Mouse (Mus musculus): Measurements from ENCODE around the gene Rps4x.

The Rps4x gene

GRCm38 (mm10) chrX:102188712-102189497 lies at the start of gene Rps4x:
Gene Rps4x, minus strand, starts transcription at chrX:102189394.
- no peak for TF ChIP-seq GATA4 (IDR thresholded peaks at IDR 0.05; ENCODE audit: insufficient replicate concordance, low read length)

DNA sequence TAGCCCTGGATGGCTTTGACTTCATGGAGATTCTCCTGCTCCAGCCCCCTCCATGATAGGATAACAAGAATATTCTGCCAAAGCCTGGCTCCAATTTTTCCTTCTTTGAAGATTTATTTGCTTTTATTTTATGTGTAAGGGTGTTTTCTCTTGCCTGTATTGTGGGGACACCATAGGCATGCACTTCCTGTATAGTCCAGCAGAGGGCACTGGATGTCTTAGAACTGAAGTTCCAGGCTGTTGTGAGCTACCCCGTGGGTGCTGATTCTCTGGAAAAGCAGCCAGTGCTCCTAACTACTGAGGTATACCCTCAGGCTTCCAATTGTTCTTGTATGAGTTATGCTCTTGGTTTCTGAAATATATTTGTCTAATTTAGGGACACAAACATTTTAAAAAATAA lies 29.9 kb upstream of the Rps4x start:
- TF ChIP-seq GATA4 (IDR thresholded peaks at IDR 0.05; ENCODE audit: insufficient replicate concordance, low read length), result no peak

GRCm38 (mm10) chrX:102190840-102191239 lies 1.6 kb upstream of the Rps4x start:
- TF ChIP-seq GATA4 (IDR thresholded peaks at IDR 0.05; ENCODE audit: insufficient replicate concordance, low read length), result no peak

DNA sequence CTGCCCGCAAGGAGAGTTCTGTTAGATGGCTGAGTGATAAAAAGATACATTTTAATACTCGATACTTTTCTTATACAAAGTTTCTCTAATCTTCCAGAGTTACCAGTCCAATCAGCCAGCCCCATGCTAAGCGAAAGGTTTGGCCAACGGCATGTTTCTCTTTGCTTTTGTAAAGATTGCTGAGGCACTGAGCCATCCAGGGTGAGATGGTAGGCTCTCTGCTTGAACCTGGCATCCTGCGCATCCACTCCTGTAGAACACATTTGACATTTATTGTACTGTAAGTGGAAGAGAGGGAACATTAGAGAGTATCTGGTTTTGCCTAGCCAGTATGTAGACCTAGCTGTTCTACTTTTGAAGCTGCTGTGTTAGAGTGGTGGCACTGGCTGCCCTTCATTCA lies 387 bp upstream of the Rps4x start:
- no peak for TF ChIP-seq GATA4 (IDR thresholded peaks at IDR 0.05; ENCODE audit: insufficient replicate concordance, low read length)

GRCm38 (mm10) chrX:102187023-102187699 lies 2.0 kb downstream of the Rps4x start:
- TF ChIP-seq GATA4 (IDR thresholded peaks at IDR 0.05; ENCODE audit: insufficient replicate concordance, low read length), result no peak

DNA sequence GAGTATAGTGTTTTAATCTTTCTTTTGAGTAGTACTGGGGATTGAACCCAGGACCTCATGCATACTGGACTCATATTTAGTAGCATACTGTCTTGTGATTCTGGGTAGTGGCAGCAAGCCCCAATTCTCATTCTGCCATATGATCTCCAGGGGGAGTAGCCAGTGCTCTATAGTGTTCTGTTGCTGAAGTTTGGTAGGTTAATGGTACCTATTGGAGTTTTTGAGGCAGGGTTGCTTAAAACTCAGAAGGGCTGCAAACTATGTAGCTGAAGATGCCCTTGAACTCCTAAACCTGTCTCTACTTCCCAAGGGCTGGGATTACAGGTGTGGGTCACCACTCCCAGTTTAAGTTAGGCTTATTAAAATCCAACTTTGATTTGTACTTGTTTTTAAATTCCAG lies 6.6 kb downstream of the Rps4x start:
- TF ChIP-seq GATA4 (IDR thresholded peaks at IDR 0.05; ENCODE audit: insufficient replicate concordance, low read length), result no peak

DNA sequence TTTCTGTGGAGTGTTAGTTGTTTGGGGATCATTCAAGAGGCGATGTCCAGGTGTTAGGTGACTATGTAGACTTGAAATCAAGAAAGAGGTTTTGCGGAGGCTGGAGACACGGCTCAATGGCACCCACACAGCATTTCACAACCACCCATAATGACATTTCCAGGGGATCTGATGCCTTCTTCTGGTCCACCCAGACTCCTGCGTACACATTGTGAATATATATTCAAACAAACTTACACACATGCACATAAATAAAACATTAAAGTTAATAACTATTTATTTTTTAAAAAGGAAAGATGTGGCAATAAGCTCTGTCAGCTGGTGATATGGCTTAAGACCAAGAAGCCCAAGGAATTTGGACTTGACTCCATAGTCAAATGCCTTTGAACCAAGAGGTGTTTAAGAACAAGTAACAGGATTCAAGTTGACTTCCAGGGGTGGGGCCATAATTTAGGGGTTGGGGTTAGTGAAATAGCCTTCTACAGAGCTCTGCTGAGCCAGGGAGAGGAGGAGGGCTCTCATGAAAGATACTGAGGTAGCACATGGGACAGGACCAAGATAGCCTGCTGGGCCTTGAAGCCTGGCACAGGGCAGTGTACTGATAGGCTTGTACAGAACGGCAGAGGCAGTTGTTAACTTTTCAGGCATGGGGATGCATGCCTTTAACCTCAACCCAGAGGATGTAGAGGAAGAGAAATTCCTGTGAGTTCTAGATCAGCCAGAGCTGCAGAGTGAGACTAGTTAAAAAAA lies 13.5 kb downstream of the Rps4x start:
- no peak for TF ChIP-seq GATA4 (IDR thresholded peaks at IDR 0.05; ENCODE audit: insufficient replicate concordance, low read length)

- no peak for TF ChIP-seq GATA4 (IDR thresholded peaks at IDR 0.05; ENCODE audit: insufficient replicate concordance, low read length)
Observed at GRCm38 (mm10) chrX:102170900-102171299, 18.3 kb downstream of the Rps4x start.

DNA sequence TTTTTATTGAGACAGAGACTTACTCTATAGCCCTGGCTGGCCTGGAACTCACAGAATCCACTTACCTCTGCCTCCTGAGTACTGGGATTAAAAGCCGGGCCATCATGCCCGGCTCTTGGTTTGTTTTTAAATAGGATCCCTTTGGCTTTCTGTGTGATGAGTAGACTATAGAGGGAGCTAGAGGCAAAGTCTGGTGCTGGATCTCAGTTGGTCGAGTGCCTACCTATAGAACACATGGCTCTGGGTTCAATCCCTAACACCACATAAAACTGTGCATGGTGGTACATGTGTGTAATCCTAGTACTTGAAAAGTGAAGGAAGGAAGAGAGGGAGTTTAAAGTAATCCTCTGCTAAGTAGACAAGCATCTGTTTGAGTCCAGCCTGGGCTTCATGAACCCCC lies 19.1 kb downstream of the Rps4x start:
- no peak for TF ChIP-seq GATA4 (IDR thresholded peaks at IDR 0.05; ENCODE audit: insufficient replicate concordance, low read length)

DNA sequence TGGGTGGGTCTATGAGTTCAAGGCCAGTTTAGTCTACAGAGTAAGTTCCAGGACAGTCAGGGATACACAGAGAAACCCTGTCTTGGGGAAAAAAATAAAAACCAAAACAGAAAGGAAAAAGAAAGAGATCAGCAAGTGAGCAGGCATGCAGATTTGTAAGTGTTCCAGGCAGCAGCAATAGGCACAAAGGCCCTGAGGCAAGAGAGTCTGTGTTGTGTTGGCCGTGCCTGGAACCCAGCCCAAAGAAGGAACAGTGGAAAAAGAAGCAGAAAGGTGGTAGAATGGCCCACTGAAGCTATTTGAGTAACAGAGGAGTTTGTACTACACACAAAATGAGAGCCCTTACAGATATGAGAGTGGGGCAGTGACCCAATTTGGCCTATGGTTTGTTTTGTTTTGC lies 19.5 kb downstream of the Rps4x start:
- no peak for TF ChIP-seq GATA4 (IDR thresholded peaks at IDR 0.05; ENCODE audit: insufficient replicate concordance, low read length)

DNA sequence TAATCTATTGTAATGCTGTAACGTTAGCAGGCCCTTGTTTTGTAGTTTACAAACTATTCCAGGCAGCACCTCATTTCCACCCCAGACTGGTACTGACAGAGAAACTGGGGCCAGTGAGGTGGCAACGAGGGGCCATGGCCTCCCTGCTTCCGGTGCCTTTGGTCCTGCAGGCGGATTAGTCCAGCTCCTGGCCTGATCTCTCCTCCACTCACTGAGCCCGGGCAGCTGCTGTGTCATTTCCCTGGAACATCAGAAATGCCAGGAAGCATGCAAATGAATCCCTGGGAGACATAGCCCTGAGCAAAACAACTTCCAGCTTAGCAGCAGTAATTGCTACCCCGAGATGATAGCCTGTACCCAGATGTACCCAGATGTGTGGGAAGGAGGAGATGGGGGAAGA lies 22.2 kb downstream of the Rps4x start:
- TF ChIP-seq GATA4 (IDR thresholded peaks at IDR 0.05; ENCODE audit: insufficient replicate concordance, low read length), result no peak

DNA sequence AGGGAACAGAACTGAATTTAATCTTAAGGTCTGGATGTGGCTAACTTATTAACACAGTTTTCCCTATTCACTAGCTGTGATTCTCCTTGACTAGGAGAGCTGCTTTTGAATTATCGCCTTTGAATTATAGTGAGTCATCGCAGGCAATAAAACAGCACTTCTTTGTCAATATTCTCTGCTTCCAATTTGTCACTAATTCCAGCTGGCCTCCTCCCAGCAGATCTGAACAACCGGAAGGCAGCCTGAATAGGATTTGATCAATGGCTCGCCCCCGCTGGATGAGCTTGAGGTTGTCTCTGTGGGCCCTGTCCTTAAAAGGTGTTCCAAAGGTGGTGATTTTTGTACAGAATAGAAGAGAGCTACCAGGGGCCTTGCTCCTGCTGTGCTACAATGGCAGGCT lies 22.7 kb downstream of the Rps4x start:
- TF ChIP-seq GATA4 (IDR thresholded peaks at IDR 0.05; ENCODE audit: insufficient replicate concordance, low read length), result no peak

DNA sequence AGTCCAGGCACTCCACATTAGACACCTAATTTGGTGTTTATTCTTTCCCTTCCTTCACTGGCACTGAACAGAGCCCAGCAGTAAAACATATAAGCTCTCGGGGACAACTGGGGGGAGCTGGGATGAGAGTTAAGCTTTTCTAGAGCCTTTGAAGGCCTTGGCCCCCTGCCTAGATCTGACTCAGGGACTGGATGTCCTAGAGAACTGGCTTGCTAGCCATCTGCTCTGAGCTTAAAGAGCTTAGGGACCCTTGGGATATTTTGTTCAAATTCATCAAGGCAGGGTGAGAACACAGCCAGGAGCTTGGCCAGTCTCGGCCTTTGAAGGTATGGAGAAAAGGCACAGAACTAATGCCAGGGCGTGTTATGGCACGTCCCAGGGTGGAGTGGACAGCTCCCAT lies 25.7 kb downstream of the Rps4x start:
- TF ChIP-seq GATA4 (IDR thresholded peaks at IDR 0.05; ENCODE audit: insufficient replicate concordance, low read length), result no peak

GRCm38 (mm10) chrX:102163096-102163495 lies 26.1 kb downstream of the Rps4x start:
- no peak for TF ChIP-seq GATA4 (IDR thresholded peaks at IDR 0.05; ENCODE audit: insufficient replicate concordance, low read length)

DNA sequence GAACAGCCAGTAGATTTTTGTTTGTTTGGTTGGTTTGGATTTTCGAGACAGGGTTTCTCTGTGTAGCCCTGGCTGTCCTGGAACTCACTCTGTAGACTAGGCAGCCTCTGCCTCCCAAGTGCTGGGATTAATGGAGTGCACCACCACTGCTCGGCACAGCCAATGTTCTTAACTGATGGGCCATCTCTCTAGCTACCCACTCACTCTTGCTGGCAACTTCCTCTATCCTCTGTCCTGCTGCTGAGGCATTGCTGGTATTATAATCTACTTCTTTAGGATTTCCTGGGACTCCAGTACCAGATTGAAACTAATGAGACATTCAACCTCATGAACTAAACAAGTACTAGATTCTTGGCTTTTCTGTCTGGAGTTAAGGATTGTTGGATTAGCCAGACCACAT lies 28.7 kb downstream of the Rps4x start:
- no peak for TF ChIP-seq GATA4 (IDR thresholded peaks at IDR 0.05; ENCODE audit: insufficient replicate concordance, low read length)

GRCm38 (mm10) chrX:102159778-102160177 lies 29.4 kb downstream of the Rps4x start:
- TF ChIP-seq GATA4 (IDR thresholded peaks at IDR 0.05; ENCODE audit: insufficient replicate concordance, low read length), result no peak

Data from liver, adult (tissue).